Mouse (Mus musculus): ENCODE data around the gene Bicdl1.

- TF ChIP-seq CTCF (IDR thresholded peaks at IDR 0.05; ENCODE audit: control insufficient read depth, insufficient read depth, insufficient read length) (no peak), MYOD1 (IDR thresholded peaks at IDR 0.05; ENCODE audit: control insufficient read depth, insufficient read length, low read depth) (no peak), USF1 (IDR thresholded peaks at IDR 0.05; ENCODE audit: low read depth) (no peak), FOSL1 (IDR thresholded peaks at IDR 0.05; ENCODE audit: insufficient read depth, low read length, poor library complexity, severe bottlenecking) (no peak), MAX (IDR thresholded peaks at IDR 0.05) (no peak)
These were observed 127.9 kb downstream of the Bicdl1 start for GRCm38 (mm10) chr5:115603561-115603960.
